Mouse (Mus musculus): ENCODE results near the gene Ttc8.
"Not testable (repeated sequence)": the region's sequence is repeated elsewhere in the genome, so short reads cannot be mapped to it uniquely, and the experiment has no call there.

Ttc8 gene

GRCm38 (mm10) chr12:98920194-98920991 lies at the start of gene Ttc8:
TSS of gene Ttc8 (plus strand) at chr12:98920574.
- DNase-seq, result peak; percentile 93

GRCm38 (mm10) chr12:98872836-98873235 lies 47.5 kb upstream of the Ttc8 start:
- DNase-seq, result no peak

- no peak for DNase-seq
These were observed 45.2 kb upstream of the Ttc8 start for GRCm38 (mm10) chr12:98875216-98875615.

GRCm38 (mm10) chr12:98878693-98879092 lies 41.7 kb upstream of the Ttc8 start:
- DNase-seq, result no peak

- DNase-seq, result no peak
These were observed 38.6 kb upstream of the Ttc8 start for GRCm38 (mm10) chr12:98881796-98882195.

GRCm38 (mm10) chr12:98884515-98884914 lies 35.9 kb upstream of the Ttc8 start:
- DNase-seq, result no peak

- no peak for DNase-seq
These were observed 23.6 kb upstream of the Ttc8 start for GRCm38 (mm10) chr12:98896761-98897160.

- no peak for DNase-seq
These were observed 20.7 kb upstream of the Ttc8 start for GRCm38 (mm10) chr12:98899676-98900075.

GRCm38 (mm10) chr12:98900341-98900880 lies 20.0 kb upstream of the Ttc8 start:
- no peak for DNase-seq

- peak; percentile 87 for DNase-seq
These were observed 19.2 kb upstream of the Ttc8 start, which contains the start of gene Eml5 for GRCm38 (mm10) chr12:98900881-98901801. TSS of gene Eml5 (minus strand) at chr12:98901484.

- no peak for DNase-seq
These were observed 14.9 kb upstream of the Ttc8 start for GRCm38 (mm10) chr12:98905466-98905865.

- no peak for DNase-seq
These were observed 10.3 kb upstream of the Ttc8 start for GRCm38 (mm10) chr12:98910096-98910495.

- DNase-seq, result no peak
These were observed 10.8 kb downstream of the Ttc8 start for GRCm38 (mm10) chr12:98931174-98931573.

GRCm38 (mm10) chr12:98932441-98932840 lies 12.1 kb downstream of the Ttc8 start:
- no peak for DNase-seq

- no peak for DNase-seq
These were observed 12.5 kb downstream of the Ttc8 start for GRCm38 (mm10) chr12:98932856-98933255.

GRCm38 (mm10) chr12:98951295-98951694 lies 30.9 kb downstream of the Ttc8 start:
- not testable (repeated sequence) for DNase-seq

- DNase-seq, result no peak
These were observed 36.6 kb downstream of the Ttc8 start for GRCm38 (mm10) chr12:98956951-98957350.

GRCm38 (mm10) chr12:98957455-98957854 lies 37.1 kb downstream of the Ttc8 start:
- DNase-seq, result no peak

- no peak for DNase-seq
These were observed 40.6 kb downstream of the Ttc8 start for GRCm38 (mm10) chr12:98961008-98961407.

GRCm38 (mm10) chr12:98961415-98961814 lies 41.0 kb downstream of the Ttc8 start:
- no peak for DNase-seq

- peak; percentile 74 for DNase-seq
These were observed 45.2 kb downstream of the Ttc8 start for GRCm38 (mm10) chr12:98965441-98966135.

- DNase-seq, result no peak
These were observed 51.9 kb downstream of the Ttc8 start for GRCm38 (mm10) chr12:98972291-98972690.

GRCm38 (mm10) chr12:98973461-98973860 lies 53.1 kb downstream of the Ttc8 start:
- DNase-seq, result no peak

Data from kidney, adult 18-20 months (tissue).